Mouse (Mus musculus): Measurements from ENCODE around the gene Nuak1.
A peak's percentile ranks its signal among the peaks of the same experiment; 100 is the strongest.

The Nuak1 gene

GRCm38 (mm10) chr10:84376346-84376745 is 64.1 kb downstream of the Nuak1 start:
- no peak for DNase-seq

- no peak for DNase-seq
Observed at GRCm38 (mm10) chr10:84374996-84375395, 65.4 kb downstream of the Nuak1 start.

GRCm38 (mm10) chr10:84373476-84373875 is 66.9 kb downstream of the Nuak1 start:
- no peak for DNase-seq

DNA sequence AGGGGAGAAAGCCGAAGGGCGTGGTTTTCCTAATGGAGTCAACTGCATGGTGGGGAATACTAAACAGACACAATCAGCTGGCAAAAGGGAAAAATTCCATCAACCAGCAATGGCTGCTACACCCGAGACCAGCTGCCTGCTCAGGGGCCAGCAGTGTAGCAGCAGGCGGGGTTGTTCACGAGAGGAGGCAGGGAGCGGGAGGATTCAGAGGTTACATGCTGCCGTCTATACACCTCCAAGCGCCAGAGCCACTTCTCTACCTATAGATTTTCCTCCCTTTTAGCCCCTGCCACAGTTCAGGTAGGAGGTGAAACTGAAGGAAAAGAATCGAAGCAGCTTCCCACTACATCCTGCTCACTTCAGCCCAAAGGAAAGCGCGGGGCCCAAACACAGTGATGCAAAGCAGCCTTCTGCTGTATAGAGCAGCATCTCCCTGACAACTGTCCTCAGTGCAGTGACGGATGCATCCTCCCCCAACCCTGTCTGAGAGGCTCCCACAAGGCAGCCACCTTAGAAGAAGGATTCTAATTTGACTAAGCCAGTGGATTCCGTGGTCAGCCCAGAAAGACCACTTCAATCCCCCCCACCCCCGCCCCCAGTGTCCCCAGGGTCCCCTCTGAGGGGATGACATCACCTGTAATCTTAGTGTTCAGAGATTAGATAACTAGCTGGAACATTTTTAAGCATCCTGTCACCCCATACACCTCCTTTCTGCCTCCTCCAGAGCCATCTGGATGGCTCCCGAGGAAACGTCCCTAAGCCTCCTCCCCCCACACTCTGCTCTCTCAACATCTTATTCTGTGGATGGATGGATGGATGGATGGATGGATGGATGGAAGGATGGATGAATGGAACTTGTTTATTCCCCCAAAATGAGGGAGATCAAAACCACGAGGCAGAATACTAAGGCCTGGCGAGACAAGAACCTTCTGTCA is 68.0 kb downstream of the Nuak1 start:
- no peak for DNase-seq

GRCm38 (mm10) chr10:84371681-84372160 is 68.7 kb downstream of the Nuak1 start:
- DNase-seq = no peak

- DNase-seq = no peak
Observed at GRCm38 (mm10) chr10:84371230-84371629, 69.2 kb downstream of the Nuak1 start.

DNA sequence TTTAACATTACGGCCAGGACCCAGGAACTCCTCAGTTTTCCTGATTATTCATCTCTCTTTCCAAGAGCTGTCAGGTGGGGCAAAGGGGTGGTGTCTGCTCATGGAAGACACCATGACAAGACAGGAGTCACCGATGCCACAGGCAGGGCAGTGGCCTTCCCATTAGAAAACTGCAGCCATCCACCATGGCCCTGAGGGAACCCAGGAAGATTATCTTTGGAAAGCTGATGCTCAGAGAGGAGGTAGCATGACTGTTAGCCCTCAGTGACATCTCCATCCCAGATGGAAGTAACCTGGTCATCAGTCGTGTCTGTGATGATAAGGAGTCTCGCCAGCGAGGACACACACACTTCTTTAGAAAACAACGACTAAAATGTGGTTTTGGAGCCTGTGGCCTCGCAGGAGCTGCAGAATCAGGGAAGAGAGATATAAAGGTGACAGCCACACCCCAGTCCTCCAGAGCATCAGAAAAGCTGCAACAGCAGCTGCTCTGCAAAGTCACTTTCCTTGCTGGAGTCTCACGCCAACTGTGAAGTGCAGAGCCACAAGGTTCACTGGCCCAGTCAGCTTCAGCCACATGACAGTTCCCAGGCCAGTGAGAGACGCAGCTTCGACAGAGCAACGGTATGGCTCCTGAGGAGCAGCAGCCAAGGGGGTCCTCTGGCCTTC is 70.6 kb downstream of the Nuak1 start:
- no peak for DNase-seq

GRCm38 (mm10) chr10:84368185-84368584 is 72.2 kb downstream of the Nuak1 start:
- DNase-seq = no peak

- DNase-seq = no peak
Observed at GRCm38 (mm10) chr10:84365166-84365865, 75.1 kb downstream of the Nuak1 start.

DNA sequence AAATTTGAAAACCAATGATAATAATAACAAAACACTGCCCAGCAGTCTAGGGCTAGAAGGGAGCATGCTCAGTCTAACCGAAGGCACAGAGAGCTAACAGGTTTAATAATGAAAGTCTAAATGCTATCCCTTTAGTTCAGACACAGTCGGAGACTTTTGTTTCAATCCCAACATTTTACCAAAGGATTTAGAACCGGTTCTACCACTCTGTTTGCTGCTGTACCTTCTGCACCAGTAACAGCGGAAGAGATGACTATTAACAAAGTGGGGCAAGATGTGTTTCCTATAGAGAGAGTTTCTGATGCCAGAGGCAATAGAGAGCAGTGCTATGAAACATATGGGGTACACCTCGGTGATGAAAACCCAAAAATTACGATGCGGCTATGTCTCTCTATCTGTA is 76.6 kb downstream of the Nuak1 start:
- no peak for DNase-seq

GRCm38 (mm10) chr10:84360953-84361352 is 79.4 kb downstream of the Nuak1 start:
- no peak for DNase-seq

- no peak for DNase-seq
Observed at GRCm38 (mm10) chr10:84360391-84360790, 80.0 kb downstream of the Nuak1 start.

GRCm38 (mm10) chr10:84358738-84359120 is 81.7 kb downstream of the Nuak1 start:
- DNase-seq = no peak

DNA sequence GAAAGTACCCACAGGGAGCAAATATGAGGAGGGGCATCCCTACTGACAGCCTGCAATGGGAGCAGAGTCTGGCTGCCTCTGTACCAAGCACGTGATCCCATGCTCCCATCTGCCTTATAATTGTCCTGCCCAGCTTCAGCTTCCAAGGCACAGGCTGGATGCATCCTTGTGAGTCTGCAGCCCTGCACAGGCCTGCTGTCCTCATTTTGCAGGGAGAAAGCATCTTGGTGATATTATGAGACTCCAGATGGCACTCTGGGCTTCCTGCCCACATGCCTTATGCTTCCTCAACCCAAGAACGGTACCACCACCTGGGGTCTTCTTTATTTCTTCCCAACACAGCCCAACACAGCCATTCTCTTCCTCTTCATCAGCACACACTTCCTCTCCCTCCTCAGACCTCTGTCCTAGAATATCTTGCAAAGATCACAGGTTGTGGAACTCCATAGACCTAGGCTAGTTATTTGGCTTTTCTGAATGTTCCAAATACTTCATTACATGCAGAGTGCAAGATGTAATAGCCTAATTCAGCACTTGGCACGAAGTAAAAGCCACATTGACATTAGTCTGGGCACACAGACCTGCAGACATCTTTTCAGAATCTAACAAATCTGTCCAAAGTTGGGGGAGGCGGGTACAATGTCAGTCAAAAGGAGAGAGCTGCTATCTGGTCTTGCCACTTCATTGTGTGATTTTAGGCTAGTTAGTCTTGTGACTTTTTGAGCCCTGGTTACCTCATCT is 82.2 kb downstream of the Nuak1 start:
- no peak for DNase-seq

DNA sequence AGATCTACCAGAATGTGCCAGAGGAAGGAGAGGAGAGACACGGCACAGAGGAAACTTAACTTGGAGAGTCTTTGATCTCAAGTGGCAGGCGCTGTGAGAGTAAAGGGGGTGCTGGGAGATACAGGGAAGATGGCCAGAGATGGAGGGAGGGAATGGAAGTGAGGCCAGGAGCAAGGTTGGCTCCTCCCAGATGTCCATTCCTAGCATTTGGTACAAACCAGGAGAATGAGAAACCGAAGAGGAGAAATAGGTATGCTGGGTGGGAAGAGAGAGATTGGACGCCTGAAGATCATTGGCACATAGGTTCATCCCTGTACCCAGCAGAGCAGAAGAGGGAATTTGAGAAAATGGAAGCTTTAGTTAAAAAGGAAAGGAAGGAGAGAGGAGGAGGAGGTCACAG is 82.8 kb downstream of the Nuak1 start:
- no peak for DNase-seq

DNA sequence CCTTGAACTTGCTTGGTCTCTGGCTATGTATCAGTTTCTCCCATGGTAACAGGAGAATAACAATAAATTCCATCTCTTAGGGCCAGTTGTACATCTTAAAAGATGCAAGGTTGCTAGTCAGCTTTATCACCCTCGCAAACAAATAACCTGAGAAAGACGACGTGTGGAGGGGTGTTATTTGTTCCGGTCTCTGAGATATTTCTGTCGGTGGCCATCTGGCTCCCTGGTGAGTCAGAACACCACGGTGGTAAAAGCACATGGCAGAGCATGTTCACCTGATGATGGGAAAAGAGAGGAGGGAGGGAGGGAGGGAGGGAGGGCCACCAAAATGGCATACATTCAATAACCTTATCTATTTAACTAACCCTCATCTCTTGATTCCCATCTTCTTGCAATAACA is 86.1 kb downstream of the Nuak1 start:
- no peak for DNase-seq

DNA sequence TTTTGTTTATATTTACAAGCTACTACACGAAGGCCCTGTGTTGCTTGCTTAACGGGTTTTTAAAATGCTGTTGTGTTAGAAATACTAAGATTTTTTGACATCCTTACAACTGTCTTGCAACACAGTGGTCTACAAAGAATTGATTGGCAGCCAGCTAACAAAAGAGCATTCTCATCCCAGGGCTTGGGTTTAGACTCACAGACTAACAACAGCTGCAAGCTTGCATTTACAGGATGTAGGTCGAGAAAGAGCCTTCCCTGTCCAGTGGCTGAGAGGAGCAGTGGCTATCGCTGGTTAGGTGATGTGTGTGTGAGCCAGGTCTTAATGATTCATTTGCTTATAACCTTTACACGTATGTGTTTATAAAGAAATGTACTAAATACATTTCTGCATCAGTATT is 94.7 kb downstream of the Nuak1 start:
- DNase-seq = no peak

DNA sequence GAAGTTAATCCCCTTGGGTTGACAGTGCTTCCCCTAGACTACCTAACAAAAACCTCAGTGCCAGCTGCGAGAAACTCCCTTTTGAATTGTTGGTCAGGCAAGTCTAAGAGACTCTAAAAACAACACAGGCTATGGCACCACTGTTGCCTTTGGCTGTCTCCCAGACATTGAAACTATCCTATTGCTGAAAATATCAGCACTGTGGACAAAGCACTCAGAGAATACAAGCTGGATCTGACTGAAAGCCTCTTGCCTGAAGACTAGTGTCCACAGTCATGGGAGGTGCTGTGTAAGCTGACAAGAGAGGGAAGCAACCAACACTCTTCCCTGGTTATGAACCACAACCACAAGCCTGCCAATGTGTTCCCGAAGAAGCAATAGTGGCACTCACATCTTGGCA is 96.9 kb downstream of the Nuak1 start:
- no peak for DNase-seq

- DNase-seq = peak; percentile 9 to 53
Observed at GRCm38 (mm10) chr10:84339456-84339855, 100.9 kb downstream of the Nuak1 start.

- DNase-seq = no peak
Observed at GRCm38 (mm10) chr10:84338752-84339151, 101.6 kb downstream of the Nuak1 start.

DNA sequence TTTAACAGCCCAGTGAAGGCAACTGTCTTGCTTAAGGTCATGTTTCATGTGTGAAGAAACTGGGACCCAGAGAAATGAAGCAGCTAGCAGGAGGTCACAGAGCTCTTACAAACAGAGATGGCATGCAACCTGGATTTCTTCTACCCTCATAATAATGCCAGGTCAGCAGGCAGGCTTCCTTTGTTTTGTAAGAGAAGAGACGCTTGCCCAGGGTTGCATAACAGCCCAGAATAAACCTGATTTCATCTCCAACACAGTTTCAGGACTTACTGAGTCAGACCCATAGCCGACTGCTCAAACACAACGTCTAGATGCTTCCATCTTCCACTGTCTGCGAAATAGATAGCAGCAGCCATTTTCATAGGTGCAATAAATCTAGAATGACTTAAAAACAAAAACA is 105.0 kb downstream of the Nuak1 start:
- DNase-seq = no peak

DNA sequence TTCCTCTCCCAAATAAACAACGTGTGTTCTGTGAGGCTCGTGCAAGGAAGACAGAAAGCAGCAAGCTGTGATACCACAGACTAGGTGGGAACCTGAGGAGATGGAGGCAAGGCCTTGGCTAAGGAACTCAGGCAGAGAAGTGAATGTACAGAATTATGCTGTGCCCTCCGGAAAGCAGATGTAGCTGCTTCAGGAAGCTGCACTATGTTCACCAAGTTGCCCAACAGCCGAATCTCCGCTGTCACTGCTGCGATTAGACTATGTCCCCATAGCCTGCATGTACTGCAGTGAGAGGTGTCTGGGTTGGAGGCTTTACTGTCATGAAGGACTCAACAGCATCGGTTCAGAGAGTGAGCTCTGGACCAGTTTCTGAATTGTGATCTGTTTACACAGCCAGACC is 110.6 kb downstream of the Nuak1 start:
- DNase-seq = no peak

GRCm38 (mm10) chr10:84329336-84329735 is 111.1 kb downstream of the Nuak1 start:
- DNase-seq = no peak
